Mouse (Mus musculus) ovary, postnatal 14 days (tissue): ENCODE results near the gene Cmc2.

Source experiments
- DNase-seq: peaks from one replicate; pipeline ENCODE4 v3.0.0; 2022; ENCODE audit warnings: low spot score

Gene Cmc2

GRCm38 (mm10) chr8:116842678-116843077 is 78.6 kb downstream of the Cmc2 start:
- no peak for DNase-seq
